Mouse (Mus musculus) urinary bladder, postnatal 14 days (tissue): ENCODE measurements around the gene Rsrc1.

Experiments
- DNase-seq: peaks from one replicate; pipeline ENCODE4 v3.0.0; 2021; ENCODE audit warnings: low spot score

Gene Rsrc1

DNA sequence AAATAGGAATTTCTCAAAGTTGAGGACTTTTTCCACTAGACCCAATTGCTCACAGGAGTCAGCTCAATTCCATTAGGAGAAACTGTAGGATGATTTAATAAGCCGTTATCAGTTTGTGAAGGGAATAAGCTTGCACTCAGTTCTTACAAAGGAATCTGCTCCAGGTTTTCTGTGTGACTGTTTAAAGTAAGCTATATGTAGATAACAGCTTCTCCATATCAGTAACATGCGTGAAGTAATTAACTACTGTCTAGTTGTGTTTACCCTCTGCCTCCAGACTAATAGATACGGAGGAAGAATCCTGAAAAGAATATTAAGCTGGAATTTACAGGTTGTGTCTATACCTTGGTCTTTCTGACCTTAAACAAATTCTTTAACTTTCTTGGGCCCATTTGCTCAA, 299.1 kb downstream of the Rsrc1 start:
- no peak for DNase-seq

DNA sequence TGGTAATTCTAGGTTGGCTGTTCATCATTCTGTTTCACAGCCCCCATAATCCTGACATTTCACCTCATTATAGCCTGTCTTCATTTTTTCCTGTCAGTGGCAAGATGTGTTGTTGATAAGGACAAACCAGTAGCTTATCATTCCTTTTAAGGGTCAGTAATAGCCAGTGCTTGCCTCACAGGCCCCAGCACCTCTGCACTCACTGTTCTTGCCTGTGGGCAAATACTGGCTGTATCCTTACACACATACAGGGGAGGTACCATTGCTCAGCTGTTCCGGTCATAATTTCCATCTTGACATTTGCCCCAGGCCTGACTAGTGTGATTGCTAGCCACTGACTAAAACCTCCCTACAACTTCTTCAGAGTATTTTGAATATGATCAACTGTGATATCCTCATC, 302.8 kb downstream of the Rsrc1 start:
- no peak for DNase-seq

DNA sequence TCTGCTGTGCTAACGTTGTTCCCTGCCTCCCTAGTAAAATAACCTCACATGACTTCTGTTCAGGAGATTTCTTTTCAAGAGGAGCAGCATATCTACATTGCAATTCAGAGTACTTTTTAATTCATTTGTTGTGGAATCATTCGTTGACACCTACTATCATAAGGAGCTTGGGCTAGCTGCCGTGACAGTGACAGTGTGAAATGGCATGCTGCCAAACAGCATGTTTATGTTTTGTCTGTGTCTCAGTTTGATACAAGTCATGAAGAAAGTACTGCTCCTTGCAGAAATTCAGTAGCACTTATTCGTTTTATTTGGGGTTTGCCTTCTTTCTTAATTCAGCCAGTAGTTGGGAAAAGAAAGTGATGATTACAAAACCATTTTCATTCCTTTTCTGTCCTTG, 303.7 kb downstream of the Rsrc1 start:
- DNase-seq = no peak

DNA sequence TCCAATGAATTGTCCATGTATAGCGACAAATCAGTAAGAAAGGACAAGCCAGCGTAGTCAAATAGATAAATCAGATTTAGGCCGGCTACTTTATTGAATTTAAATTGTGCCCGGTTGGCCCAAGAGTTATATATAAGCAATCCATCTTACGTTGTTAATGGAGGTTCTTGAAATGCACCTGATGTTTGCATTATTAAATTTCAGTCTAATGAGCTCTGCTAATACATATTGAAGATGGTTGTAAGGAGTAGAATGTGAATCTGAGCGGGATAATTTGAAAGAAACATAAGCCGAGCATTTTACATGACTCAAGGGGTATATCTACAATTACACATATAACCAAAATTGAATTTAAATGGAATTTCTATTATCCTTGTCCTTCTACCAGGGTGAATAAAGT, 307.5 kb downstream of the Rsrc1 start:
- DNase-seq = no peak

DNA sequence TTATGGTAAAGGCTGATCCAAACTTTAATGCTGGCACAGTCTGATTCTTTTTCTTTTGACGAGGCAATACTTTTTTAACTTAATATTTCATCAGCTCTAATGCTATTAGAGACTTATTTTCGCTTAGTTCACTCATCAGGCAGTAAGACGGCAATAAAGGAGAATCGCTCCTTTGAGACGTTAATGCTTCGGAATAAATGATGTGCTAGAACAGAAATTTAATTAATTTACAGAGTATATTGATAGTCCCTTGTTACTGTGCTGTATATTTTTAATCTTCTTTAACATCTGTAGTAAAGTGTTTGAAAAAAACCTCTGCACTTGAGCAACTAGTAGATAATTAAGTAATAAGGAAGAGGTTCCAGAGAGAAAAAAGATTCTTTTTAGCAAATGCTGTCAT, 308.3 kb downstream of the Rsrc1 start:
- DNase-seq = no peak

DNA sequence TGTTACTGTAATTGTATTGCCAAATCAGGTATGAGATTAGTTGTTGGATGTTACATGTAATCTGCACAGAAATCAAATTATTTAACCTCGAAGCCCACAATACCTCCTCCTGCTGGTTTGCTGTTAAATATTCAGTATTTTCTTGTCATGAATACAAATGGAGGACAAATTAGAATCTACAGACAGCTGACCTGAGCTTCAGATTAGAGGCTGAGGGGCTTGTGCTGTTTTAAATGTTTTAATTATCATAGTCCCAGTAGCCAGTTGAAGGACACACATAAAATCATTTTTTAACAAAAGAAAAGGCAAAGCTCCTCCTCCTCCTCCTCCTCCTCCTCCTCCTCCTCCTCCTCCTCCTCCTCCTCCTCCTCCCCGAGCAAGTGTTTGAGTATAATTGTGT, 327.5 kb downstream of the Rsrc1 start:
- DNase-seq = no peak

DNA sequence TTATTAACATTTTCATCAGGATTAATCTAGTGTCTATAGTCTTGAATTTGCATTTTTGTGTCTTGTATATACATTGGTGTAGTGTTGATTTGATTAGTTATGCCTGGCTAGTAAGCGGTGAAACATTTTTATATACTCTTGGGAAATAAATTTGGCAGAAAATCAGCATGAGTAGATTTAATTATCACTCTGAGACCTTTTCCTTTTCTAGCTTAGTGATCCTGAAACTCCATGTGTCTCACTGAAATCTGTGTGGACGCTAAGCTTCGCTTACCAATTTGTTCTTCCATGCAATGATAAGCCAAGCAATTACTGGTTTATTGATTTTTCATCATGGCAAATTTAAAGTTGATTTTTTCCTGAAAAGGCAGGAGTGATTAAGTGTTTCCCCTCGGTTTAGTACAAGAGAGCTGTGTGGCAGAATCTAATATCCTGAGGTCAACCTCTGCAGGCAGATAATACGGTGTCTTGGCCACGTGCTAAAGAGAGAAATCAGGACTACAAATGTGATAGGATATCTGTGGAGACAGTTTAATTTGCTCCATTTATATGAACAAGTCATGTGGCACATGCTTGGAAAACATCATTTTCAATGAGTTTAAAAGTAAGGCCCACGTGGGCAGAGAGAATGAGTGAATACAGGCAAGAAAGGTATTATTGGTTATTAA, 328.6 kb downstream of the Rsrc1 start:
- DNase-seq = no peak

DNA sequence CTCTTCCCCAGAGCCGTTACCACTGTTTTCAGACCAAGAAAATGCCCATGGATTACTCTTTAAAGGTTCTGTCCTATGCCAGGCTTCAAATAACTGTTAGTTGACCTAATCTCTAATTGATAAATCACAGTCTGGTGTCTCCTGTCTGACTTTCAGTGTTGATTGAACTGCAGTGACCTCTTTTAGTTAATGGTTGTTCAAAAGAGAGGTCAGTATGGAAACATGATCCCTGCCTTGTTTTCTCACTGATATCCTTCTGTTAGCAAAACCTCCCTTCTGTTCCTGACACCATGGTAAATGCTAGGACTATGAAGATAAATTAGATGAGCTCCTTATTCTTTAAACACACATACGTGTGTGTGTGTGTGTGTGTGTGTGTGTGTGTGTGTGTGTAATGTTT, 330.2 kb downstream of the Rsrc1 start:
- DNase-seq = no peak

DNA sequence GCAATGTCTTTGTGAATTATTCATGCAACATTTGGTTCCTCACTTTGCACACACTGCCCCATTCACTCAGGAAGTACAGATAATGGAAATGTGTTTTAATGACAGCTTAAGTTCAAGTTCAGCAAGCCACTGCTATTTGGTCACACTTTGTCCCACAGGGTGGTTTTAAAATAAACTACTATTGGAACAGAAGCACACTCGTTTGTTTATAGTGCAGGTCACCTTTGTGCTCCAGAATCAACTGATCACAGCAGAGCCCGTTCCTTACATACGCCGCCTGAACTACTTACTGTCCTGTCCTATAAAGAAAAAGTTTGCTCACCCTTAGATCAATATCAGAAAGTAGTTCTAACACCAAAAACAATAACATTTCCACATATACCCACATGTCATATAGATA, 341.2 kb downstream of the Rsrc1 start:
- no peak for DNase-seq

DNA sequence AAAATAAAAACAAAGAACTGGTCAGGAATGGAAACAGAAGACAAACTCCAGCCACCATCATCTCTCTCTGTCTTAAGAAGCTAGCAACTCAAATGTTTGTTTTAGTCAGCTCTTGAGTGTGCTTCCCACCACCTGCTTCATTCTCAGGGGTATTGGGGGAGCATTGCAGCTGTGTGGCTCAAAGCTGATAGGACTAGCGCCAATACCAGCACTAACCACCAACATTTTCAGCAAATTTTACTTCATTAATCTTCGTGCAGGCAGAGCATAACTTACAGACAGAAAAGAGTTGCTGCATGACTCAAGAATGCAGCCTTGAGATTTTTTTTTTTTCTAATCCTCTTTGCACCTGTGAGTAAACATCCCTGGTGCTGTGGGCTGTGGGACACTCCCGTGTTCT, 358.4 kb downstream of the Rsrc1 start:
- DNase-seq = no peak

DNA sequence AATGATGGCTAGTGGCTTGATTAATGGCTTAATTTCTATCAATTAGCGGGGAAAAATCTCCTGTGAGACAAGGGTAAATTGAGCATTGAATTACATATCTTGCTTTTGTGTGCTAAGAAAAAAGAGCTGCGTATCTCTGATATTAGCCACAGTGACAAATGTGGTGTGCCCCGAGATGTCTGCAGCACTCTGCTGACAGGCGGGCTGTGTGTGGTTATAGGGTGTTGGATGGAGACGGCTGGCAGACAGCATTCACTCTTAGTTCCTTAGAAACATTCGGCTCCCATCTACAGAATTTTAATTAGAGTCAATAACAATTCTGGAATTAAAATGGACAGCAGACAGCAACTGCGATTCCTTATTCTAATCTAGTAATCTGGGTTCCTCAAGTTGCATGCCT, 359.7 kb downstream of the Rsrc1 start:
- DNase-seq = no peak

DNA sequence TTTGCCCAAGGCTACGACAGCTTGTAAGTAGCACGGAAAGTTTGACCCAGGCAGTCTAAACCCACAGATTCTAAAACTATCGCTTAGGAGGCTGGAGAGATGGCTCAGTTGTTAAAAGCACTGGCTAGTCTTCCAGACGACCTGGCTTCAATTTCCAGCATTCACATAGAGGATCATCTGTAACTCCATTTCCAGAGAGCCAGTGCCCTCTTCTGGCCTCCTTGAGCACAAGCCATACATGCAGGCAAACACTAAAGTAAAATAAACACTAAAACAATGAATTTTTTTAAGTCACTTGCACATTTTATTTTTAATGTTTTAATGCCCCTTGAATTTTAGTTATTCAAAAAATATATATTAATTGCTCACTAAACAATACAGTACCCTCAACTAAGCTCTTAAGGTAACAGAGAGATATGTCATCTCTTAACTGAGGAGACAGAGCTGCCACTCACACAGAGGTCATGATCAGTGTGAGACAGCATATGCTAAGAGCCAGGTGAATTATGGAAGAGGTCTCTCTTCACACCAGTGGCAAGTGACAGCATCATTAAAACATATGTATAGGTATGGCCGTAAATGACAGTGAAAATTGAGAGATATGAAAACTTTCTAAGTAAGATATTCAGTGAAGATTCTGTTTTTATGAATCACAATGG, 361.9 kb downstream of the Rsrc1 start:
- DNase-seq = no peak

DNA sequence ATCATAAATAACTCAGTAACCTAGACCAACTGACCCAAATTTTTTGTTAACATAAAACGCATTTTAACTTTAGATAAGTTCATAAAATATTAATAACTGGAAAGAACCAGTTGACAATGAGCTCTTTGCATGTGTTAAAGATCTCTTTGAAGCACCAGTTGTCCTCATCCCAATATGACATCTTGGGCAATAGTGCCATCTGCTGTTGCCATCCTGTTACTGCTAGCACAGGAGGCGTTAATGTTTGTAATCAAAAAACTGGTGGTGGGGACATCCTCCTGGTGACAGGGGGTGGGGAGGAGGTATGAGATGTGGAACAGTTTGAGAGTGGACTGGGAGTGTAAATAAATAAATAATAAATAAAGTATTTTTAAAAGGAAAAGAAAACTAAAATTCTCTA, 363.4 kb downstream of the Rsrc1 start:
- DNase-seq = peak; percentile 35

DNA sequence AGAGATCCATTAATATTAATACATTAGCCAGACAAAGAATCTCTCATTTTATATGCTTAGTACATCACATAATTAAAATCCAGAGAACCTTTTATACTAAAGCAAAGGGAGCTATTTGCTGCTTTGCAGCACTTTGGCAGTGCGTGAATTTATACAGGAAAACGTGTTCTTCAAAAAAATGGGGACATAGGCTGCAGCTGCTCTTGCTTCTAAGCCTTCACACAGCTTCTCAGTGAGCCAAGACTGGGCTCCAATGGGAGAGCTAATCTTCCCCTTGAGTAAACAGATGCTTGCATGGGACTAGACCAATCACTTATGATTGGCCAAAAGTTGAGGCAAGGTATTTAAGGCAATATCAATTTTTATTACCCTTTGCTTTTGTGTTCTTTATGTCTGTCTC, 365.5 kb downstream of the Rsrc1 start:
- no peak for DNase-seq

DNA sequence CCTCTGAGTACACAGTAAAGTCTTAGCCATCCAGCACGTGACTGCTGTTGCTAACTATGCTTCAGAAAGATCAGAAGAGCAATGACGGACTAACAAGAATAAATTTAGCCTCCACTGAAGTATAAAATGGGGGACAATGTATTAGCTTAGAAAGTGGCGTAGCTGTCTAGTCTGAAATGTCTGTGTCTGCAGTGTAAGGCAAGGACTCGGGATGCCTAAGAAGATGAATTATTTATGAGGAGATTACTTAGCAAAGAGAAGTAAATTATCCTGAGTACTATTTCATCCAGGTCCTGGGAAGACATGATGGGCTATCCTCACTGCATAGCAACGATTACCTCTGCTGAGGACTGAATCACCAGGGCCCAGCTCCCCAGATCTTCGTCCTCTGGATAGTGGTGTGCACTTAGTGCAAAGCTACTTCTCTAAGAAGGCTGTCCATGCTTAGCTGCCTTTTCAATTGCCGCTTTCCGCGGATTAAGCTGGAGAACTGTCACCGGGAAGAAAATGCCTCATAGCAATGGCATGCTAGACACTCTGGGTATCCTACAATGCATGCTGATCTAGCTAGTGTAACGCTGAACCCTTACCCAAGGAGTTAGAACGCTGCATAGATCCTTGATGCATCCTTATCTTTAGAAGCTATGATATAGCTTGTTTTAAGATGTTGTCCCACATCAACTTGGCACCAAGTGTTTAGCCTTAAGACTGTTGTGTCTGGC, 370.4 kb downstream of the Rsrc1 start:
- DNase-seq = no peak

DNA sequence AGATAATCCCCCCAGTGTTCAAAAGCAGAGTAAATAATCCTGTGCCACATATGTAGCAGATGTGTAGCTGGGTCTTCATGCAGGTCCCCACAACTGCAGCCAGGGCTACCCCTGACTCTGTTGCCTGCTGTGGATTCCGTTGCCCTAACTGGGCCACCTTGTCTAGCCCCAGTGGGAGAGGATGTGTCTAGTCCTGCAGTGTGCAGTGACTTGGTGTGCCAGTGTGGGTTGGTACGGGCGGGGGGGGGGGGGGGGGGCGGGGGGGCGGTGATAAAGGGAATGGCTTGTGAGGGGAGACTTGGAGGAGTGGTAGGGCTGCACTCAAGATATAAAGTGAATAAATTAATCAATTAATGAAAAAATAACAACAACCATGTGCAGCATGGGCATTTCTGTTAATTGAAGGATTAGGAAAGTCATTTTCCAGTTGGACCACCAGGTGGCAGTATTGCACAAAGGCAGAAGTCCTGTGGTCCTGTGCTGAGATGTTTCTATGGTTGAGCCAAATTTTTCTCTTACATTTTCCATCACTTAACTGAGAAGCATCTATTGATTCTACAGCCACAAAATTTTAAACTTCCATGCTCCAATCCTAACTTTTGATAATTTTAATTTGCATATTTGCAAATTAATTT, 371.1 kb downstream of the Rsrc1 start:
- peak; percentile 36 for DNase-seq

DNA sequence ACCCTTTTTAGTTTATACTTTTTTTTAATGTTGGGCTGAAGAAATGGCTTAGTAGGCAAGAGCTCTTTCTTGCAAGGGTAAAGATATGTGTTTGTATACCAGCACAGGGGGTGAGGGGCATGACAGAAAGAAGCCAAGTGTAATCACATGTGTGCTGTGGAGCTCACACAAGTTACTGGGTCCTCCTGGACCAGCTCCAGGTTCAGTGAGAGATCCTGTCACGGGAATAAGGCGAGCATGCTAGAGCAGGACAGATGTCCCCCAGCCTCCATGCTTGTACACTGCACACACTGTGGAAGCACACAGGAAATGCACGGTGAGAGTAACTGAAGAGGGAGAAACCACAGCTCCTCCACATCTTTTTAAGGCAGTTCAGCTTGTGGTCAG, 371.6 kb downstream of the Rsrc1 start:
- no peak for DNase-seq

DNA sequence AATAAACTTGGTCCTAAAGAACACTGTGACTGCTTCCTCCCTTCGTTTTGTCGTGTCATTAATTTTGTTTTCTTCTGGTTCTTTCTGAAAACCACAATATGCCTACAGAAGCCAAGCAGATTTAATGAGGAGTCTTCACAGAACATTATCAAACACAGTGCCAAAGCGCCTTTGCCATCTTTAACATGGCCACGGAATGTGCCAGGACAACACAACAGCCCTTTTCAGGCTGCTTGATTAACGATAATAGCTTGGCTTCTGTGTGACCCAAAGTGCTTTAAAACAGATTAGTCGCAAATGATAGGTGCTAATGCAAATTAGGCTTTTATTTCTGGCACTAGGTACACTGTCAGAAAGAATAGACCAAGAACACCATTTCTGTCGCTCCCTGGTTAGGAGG, 377.2 kb downstream of the Rsrc1 start:
- no peak for DNase-seq

DNA sequence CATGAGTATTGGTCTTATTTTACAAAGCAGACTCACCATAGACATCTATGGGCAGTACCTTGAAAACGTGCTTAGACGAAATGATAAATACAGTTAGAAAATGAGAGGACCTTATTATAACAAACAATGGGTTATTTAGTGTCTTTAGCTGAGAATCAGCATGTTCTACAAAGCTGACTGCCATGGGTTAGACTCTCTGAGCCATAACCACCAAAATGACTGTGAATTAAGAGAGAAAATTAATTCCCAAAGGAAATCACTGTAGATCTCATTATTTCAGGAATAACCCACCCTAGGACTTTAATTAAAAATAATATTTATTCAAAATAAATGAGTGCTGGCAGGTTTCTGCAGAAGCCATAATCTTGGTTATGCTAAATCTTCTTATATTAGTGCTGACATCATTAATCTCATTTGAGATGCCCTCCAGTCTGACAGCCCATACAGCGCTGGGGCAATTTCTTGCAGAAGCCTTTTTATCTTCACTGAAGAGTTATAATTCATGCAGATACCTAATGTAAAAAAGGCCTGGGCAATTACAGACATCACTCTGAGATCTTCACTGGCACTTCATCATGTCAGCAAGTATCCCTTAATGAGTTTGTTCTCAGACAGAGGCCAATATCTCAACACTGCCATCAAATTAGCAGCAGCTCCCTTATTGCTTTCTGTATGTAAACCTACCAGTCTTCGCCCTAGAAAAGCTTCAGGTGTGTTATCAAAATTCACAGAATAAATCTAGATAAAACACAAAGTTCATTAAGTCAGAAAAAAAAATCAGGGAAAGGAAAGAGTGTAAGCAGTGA, 385.1 kb downstream of the Rsrc1 start:
- DNase-seq = no peak

DNA sequence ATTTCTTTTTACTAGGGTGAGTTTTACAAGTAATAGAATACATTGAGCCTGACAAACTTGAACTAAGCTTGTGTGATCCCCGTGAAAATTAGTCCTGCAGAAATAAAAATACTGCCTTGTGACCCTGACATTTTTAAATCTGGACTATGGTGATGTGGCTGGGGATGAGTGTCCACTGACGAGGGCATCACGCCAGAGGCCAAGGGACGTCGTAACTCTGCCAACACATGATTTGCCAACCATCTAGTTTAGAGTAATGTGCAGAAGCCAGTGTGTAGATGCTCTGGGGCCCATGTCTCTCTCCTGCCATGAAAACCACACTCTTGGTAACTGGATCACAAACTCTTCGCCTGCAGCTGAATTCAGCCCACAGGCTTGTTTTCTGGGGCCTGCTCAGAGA, 386.3 kb downstream of the Rsrc1 start:
- DNase-seq = no peak

DNA sequence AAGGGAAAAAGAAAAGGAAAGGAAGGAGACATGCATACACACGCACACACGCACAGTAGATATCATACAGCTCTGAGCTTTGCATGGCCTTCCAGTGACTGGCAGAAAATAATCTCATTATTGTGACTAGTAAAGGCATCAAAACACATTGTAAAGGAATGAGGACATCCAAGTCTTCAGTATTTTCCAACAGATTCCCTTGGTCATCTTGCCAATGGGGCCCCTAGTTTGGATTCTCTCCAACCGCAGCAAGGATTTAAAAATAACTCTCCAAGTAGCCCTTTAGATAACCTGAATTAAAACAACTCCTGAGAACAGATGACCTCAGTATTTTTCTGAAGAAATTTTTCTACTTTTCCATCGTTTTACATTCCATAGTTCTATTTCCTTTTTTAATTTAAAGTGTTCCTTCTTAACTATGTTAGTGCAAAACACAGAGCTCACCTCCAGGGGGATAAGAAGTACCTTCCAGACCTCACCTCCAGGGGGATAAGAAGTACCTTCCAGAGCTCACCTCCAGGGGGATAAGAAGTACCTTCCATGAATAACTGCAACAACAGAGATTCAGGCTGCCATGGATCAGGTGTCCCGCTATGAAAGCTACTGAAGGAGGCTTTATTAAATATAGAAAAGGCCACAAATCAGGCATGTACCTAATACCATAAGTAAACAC, 388.4 kb downstream of the Rsrc1 start:
- no peak for DNase-seq

DNA sequence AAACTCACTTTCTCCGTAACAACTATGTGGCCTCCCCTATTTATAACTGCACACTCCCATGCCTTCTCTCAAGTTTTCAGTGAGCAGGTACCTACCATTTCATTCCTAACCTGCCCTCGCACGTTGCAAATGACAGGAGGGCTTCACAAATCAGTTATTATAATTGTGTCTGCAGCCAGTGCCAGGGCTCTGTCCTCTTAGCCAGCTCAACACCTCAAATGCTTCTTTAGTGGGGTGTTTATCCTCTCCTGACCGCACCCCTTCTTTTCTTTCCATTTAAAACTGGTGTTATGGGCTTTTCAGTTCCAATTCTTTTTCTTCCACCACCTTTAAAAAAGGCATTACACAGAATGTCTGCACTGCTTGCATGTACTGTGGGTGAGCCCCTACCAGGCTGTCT, 391.0 kb downstream of the Rsrc1 start:
- no peak for DNase-seq
